Mouse (Mus musculus): ENCODE data around the gene Gm21969.

- TF ChIP-seq CTCF (IDR thresholded peaks at IDR 0.05; ENCODE audit: insufficient read depth, low read length) (no peak), POLR2A (IDR thresholded peaks at IDR 0.05; ENCODE audit: borderline replicate concordance, extremely low read depth, low read depth, low read length) (no peak)
Observed at GRCm38 (mm10) chr4:139705986-139706385, 103.0 kb downstream of the Gm21969 start.
